Mouse (Mus musculus): Measurements from ENCODE around the gene Wnt11. TPM values are rescaled to one million over a fixed set of nuclear protein-coding genes. Genes with fewer than 3 reads are reported as not detected.

Gene Wnt11
- polyA plus RNA-seq, 1 experiment from 2014 or later = 0.80 TPM

GRCm38 (mm10) chr7:98836646-98837045 is 1.7 kb downstream of the Wnt11 start:
- WGBS = 3% methylated on average over 23 of the region's 23 CpGs
- no peaks in the 10 kb centered on the region for H3K36me3 ChIP-seq (ENCODE audit: control insufficient read depth, insufficient read depth)

GRCm38 (mm10) chr7:98837901-98838300 is 3.0 kb downstream of the Wnt11 start:
- H3K9me3 ChIP-seq (ENCODE audit: control insufficient read depth) = no peaks in the 10 kb centered on the region
- peak; percentile 59; the same call in 1 of the 2 replicates for ATAC-seq
- peaks cover 29% of the 10 kb centered on the region for H3K4me1 ChIP-seq (replicated peaks; ENCODE audit: control insufficient read depth, insufficient read depth, low read length)
- H3K4me2 ChIP-seq (replicated peaks; ENCODE audit: low read depth) = peak overlapping the region; percentile 87
- H3K4me3 ChIP-seq (ENCODE audit: low read depth, low read length) = no peak overlapping the region; the same call in 1 of the 2 replicates
- H3K27me3 ChIP-seq (replicated peaks; ENCODE audit: control insufficient read depth, insufficient read depth, low read length) = peaks cover 53% of the 10 kb centered on the region
- H3K9ac ChIP-seq (ENCODE audit: low read depth, low read length) = no peak overlapping the region
- no peaks in the 10 kb centered on the region for H3K36me3 ChIP-seq (ENCODE audit: control insufficient read depth, insufficient read depth)
- WGBS = under 1% methylated on average over 17 of the region's 17 CpGs
- no peak overlapping the region for H3K27ac ChIP-seq (ENCODE audit: low read depth, low read length)
- TF ChIP-seq CTCF (IDR thresholded peaks at IDR 0.05; ENCODE audit: low read depth) = peak; percentile 92

More at GRCm38 (mm10) chr7:98836646-98837045, 1.7 kb downstream of the Wnt11 start:
- no peak for ATAC-seq
- Histone ChIP-seq H3K9ac (ENCODE audit: low read depth, low read length) (no peak overlapping the region), H3K27ac (ENCODE audit: low read depth, low read length) (no peak overlapping the region), H3K27me3 (replicated peaks; ENCODE audit: control insufficient read depth, insufficient read depth, low read length) (peaks cover 60% of the 10 kb centered on the region), H3K9me3 (ENCODE audit: control insufficient read depth) (no peaks in the 10 kb centered on the region), H3K4me2 (replicated peaks; ENCODE audit: low read depth) (peak overlapping the region; percentile 93), H3K4me1 (replicated peaks; ENCODE audit: control insufficient read depth, insufficient read depth, low read length) (peaks cover 21% of the 10 kb centered on the region), H3K4me3 (ENCODE audit: low read depth, low read length) (peak overlapping the region; percentile 52)
- TF ChIP-seq CTCF (IDR thresholded peaks at IDR 0.05; ENCODE audit: low read depth) = peak; percentile 79

GRCm38 (mm10) chr7:98838729-98839141 is 3.8 kb downstream of the Wnt11 start:
- no peaks in the 10 kb centered on the region for H3K9me3 ChIP-seq (ENCODE audit: control insufficient read depth)
- H3K4me3 ChIP-seq (ENCODE audit: low read depth, low read length) = peak overlapping the region; percentile 38
- TF ChIP-seq CTCF (IDR thresholded peaks at IDR 0.05; ENCODE audit: low read depth) = peak; percentile 74
- under 1% methylated on average over 48 of the region's 48 CpGs for WGBS
- peak overlapping the region; percentile 87 for H3K4me2 ChIP-seq (replicated peaks; ENCODE audit: low read depth)
- H3K4me1 ChIP-seq (replicated peaks; ENCODE audit: control insufficient read depth, insufficient read depth, low read length) = peaks cover 34% of the 10 kb centered on the region
- no peak overlapping the region for H3K27ac ChIP-seq (ENCODE audit: low read depth, low read length)
- ATAC-seq = no peak
- H3K9ac ChIP-seq (ENCODE audit: low read depth, low read length) = no peak overlapping the region
- no peaks in the 10 kb centered on the region for H3K36me3 ChIP-seq (ENCODE audit: control insufficient read depth, insufficient read depth)
- H3K27me3 ChIP-seq (replicated peaks; ENCODE audit: control insufficient read depth, insufficient read depth, low read length) = peaks cover 48% of the 10 kb centered on the region

GRCm38 (mm10) chr7:98839312-98839711 is 4.4 kb downstream of the Wnt11 start:
- H3K27ac ChIP-seq (ENCODE audit: low read depth, low read length) = no peak overlapping the region
- no peak for ATAC-seq
- no peaks in the 10 kb centered on the region for H3K9me3 ChIP-seq (ENCODE audit: control insufficient read depth)
- H3K4me2 ChIP-seq (replicated peaks; ENCODE audit: low read depth) = peak overlapping the region; percentile 87
- 12% methylated on average over 12 of the region's 12 CpGs for WGBS
- H3K9ac ChIP-seq (ENCODE audit: low read depth, low read length) = no peak overlapping the region
- TF ChIP-seq CTCF (IDR thresholded peaks at IDR 0.05; ENCODE audit: low read depth) = no peak
- H3K4me3 ChIP-seq (ENCODE audit: low read depth, low read length) = peak overlapping the region; percentile 38
- H3K27me3 ChIP-seq (replicated peaks; ENCODE audit: control insufficient read depth, insufficient read depth, low read length) = peaks cover 43% of the 10 kb centered on the region
- H3K36me3 ChIP-seq (ENCODE audit: control insufficient read depth, insufficient read depth) = no peaks in the 10 kb centered on the region
- H3K4me1 ChIP-seq (replicated peaks; ENCODE audit: control insufficient read depth, insufficient read depth, low read length) = peaks cover 34% of the 10 kb centered on the region

- H3K4me1 ChIP-seq (replicated peaks; ENCODE audit: control insufficient read depth, insufficient read depth, low read length) = peaks cover 24% of the 10 kb centered on the region
- H3K36me3 ChIP-seq (ENCODE audit: control insufficient read depth, insufficient read depth) = no peaks in the 10 kb centered on the region
- peaks cover 29% of the 10 kb centered on the region for H3K27me3 ChIP-seq (replicated peaks; ENCODE audit: control insufficient read depth, insufficient read depth, low read length)
- ATAC-seq = no peak
- H3K27ac ChIP-seq (ENCODE audit: low read depth, low read length) = no peak overlapping the region
- no peak overlapping the region for H3K9ac ChIP-seq (ENCODE audit: low read depth, low read length)
- H3K9me3 ChIP-seq (ENCODE audit: control insufficient read depth) = no peaks in the 10 kb centered on the region
- WGBS = 47% methylated on average over 3 of the region's 3 CpGs
- no peak overlapping the region for H3K4me2 ChIP-seq (replicated peaks; ENCODE audit: low read depth)
- no peak for TF ChIP-seq CTCF (IDR thresholded peaks at IDR 0.05; ENCODE audit: low read depth)
- no peak overlapping the region for H3K4me3 ChIP-seq (ENCODE audit: low read depth, low read length)
Observed at GRCm38 (mm10) chr7:98840771-98841170, 5.9 kb downstream of the Wnt11 start.

GRCm38 (mm10) chr7:98841802-98842201 is 6.9 kb downstream of the Wnt11 start:
- Histone ChIP-seq H3K27me3 (replicated peaks; ENCODE audit: control insufficient read depth, insufficient read depth, low read length) (peaks cover 18% of the 10 kb centered on the region), H3K4me1 (replicated peaks; ENCODE audit: control insufficient read depth, insufficient read depth, low read length) (peaks cover 18% of the 10 kb centered on the region), H3K4me3 (ENCODE audit: low read depth, low read length) (no peak overlapping the region), H3K9me3 (ENCODE audit: control insufficient read depth) (no peaks in the 10 kb centered on the region), H3K27ac (ENCODE audit: low read depth, low read length) (no peak overlapping the region), H3K36me3 (ENCODE audit: control insufficient read depth, insufficient read depth) (no peaks in the 10 kb centered on the region), H3K4me2 (replicated peaks; ENCODE audit: low read depth) (no peak overlapping the region), H3K9ac (ENCODE audit: low read depth, low read length) (no peak overlapping the region)
- ATAC-seq = no peak
- 42% methylated on average over 3 of the region's 3 CpGs for WGBS
- peak; percentile 35 for TF ChIP-seq CTCF (IDR thresholded peaks at IDR 0.05; ENCODE audit: low read depth)

GRCm38 (mm10) chr7:98842997-98843396 is 8.1 kb downstream of the Wnt11 start:
- 84% methylated on average over 3 of the region's 3 CpGs for WGBS

More at GRCm38 (mm10) chr7:98842997-98843396, 8.1 kb downstream of the Wnt11 start:
- no peak for TF ChIP-seq CTCF (IDR thresholded peaks at IDR 0.05; ENCODE audit: low read depth)
- Histone ChIP-seq H3K9ac (ENCODE audit: low read depth, low read length) (no peak overlapping the region), H3K36me3 (ENCODE audit: control insufficient read depth, insufficient read depth) (no peaks in the 10 kb centered on the region), H3K27me3 (replicated peaks; ENCODE audit: control insufficient read depth, insufficient read depth, low read length) (peaks cover 6% of the 10 kb centered on the region; the same call in 1 of the 2 replicates), H3K9me3 (ENCODE audit: control insufficient read depth) (no peaks in the 10 kb centered on the region), H3K4me2 (replicated peaks; ENCODE audit: low read depth) (no peak overlapping the region), H3K27ac (ENCODE audit: low read depth, low read length) (no peak overlapping the region), H3K4me3 (ENCODE audit: low read depth, low read length) (no peak overlapping the region), H3K4me1 (replicated peaks; ENCODE audit: control insufficient read depth, insufficient read depth, low read length) (peaks cover 18% of the 10 kb centered on the region)
- peak; percentile 67 for ATAC-seq

Data from intestine, postnatal 0 days (tissue).